Mouse (Mus musculus) fibroblast of lung, adult 2 months (primary cell): Measurements from ENCODE around the gene Tex48.

Source experiments
- DNase-seq: peaks from one replicate; pipeline ENCODE4 v3.0.0-alpha.2; 2011; ENCODE audit warnings: low read depth

Gene Tex48

GRCm38 (mm10) chr4:63594459-63595110, 27.6 kb downstream of the Tex48 start:
- DNase-seq: no peak

- DNase-seq: no peak
These were observed 31.7 kb downstream of the Tex48 start for GRCm38 (mm10) chr4:63590538-63590937.

- DNase-seq: no peak
These were observed 32.2 kb downstream of the Tex48 start for GRCm38 (mm10) chr4:63589987-63590386.

- no peak for DNase-seq
These were observed 36.0 kb downstream of the Tex48 start for GRCm38 (mm10) chr4:63586240-63586639.

GRCm38 (mm10) chr4:63585216-63585615, 37.0 kb downstream of the Tex48 start:
- DNase-seq: no peak

- DNase-seq: no peak
These were observed 39.6 kb downstream of the Tex48 start for GRCm38 (mm10) chr4:63582580-63582979.

- DNase-seq: no peak
These were observed 42.1 kb downstream of the Tex48 start for GRCm38 (mm10) chr4:63580078-63580477.

- no peak for DNase-seq
These were observed 42.6 kb downstream of the Tex48 start for GRCm38 (mm10) chr4:63579649-63580048.

- no peak for DNase-seq
These were observed 49.6 kb downstream of the Tex48 start for GRCm38 (mm10) chr4:63572621-63573020.

- DNase-seq: peak; percentile 37
These were observed 51.9 kb downstream of the Tex48 start for GRCm38 (mm10) chr4:63570208-63570781.

GRCm38 (mm10) chr4:63569322-63569721, 52.9 kb downstream of the Tex48 start:
- DNase-seq: no peak

GRCm38 (mm10) chr4:63567712-63568390, 54.4 kb downstream of the Tex48 start:
- no peak for DNase-seq

- no peak for DNase-seq
These were observed 59.5 kb downstream of the Tex48 start for GRCm38 (mm10) chr4:63562742-63563141.

GRCm38 (mm10) chr4:63561861-63562675, 60.2 kb downstream of the Tex48 start:
- no peak for DNase-seq

- no peak for DNase-seq
These were observed 62.1 kb downstream of the Tex48 start for GRCm38 (mm10) chr4:63560079-63560478.

- no peak for DNase-seq
These were observed 63.0 kb downstream of the Tex48 start for GRCm38 (mm10) chr4:63559127-63559697.

- DNase-seq: no peak
These were observed 63.7 kb downstream of the Tex48 start, which contains the start of gene Tmem268 for GRCm38 (mm10) chr4:63558407-63559081. Gene Tmem268, plus strand, starts transcription at chr4:63558781.

- DNase-seq: no peak
These were observed 64.8 kb downstream of the Tex48 start for GRCm38 (mm10) chr4:63557124-63558059.
